Mouse (Mus musculus): ENCODE measurements around the gene Arhgap15.

Gene Arhgap15

GRCm38 (mm10) chr2:44192058-44192457 lies 443.4 kb downstream of the Arhgap15 start:
- DNase-seq: no peak

GRCm38 (mm10) chr2:44215506-44215905 lies 466.9 kb downstream of the Arhgap15 start:
- no peak for DNase-seq

GRCm38 (mm10) chr2:44217811-44218210 lies 469.2 kb downstream of the Arhgap15 start:
- DNase-seq: no peak

GRCm38 (mm10) chr2:44218317-44218716 lies 469.7 kb downstream of the Arhgap15 start:
- DNase-seq: no peak

GRCm38 (mm10) chr2:44221686-44222085 lies 473.1 kb downstream of the Arhgap15 start:
- peak; percentile 33 to 72 for DNase-seq

GRCm38 (mm10) chr2:44222176-44222753 lies 473.6 kb downstream of the Arhgap15 start:
- peak; percentile 13 to 19 for DNase-seq

- DNase-seq: no peak
Measured at GRCm38 (mm10) chr2:44234856-44235255, 486.2 kb downstream of the Arhgap15 start.

- no peak for DNase-seq
Measured at GRCm38 (mm10) chr2:44241657-44242454, 493.2 kb downstream of the Arhgap15 start.

GRCm38 (mm10) chr2:44242628-44243255 lies 494.1 kb downstream of the Arhgap15 start:
- peak in 1 of 2 experiments; percentile 50 for DNase-seq

GRCm38 (mm10) chr2:44255343-44255742 lies 506.7 kb downstream of the Arhgap15 start:
- no peak for DNase-seq

- no peak for DNase-seq
Measured at GRCm38 (mm10) chr2:44257946-44258345, 509.3 kb downstream of the Arhgap15 start.

- DNase-seq: no peak
Measured at GRCm38 (mm10) chr2:44271455-44272346, 523.1 kb downstream of the Arhgap15 start.

GRCm38 (mm10) chr2:44272606-44273005 lies 524.0 kb downstream of the Arhgap15 start:
- no peak for DNase-seq

GRCm38 (mm10) chr2:44274425-44274824 lies 525.8 kb downstream of the Arhgap15 start:
- DNase-seq: no peak

- no peak for DNase-seq
Measured at GRCm38 (mm10) chr2:44286181-44286719, 537.6 kb downstream of the Arhgap15 start.

GRCm38 (mm10) chr2:44299156-44299555 lies 550.5 kb downstream of the Arhgap15 start:
- DNase-seq: no peak

GRCm38 (mm10) chr2:44299909-44300308 lies 551.3 kb downstream of the Arhgap15 start:
- DNase-seq: no peak

- DNase-seq: no peak
Measured at GRCm38 (mm10) chr2:44300466-44300865, 551.8 kb downstream of the Arhgap15 start.

GRCm38 (mm10) chr2:44304261-44304970 lies 555.8 kb downstream of the Arhgap15 start:
- peak in 1 of 2 experiments; percentile 32 for DNase-seq

- no peak for DNase-seq
Measured at GRCm38 (mm10) chr2:44304971-44305808, 556.6 kb downstream of the Arhgap15 start.

- DNase-seq: no peak
Measured at GRCm38 (mm10) chr2:44306137-44306536, 557.5 kb downstream of the Arhgap15 start.

Data from kidney, adult 8-10 months (tissue).